Mouse (Mus musculus) cerebellum, adult 2 months (tissue): ENCODE measurements around the gene Mymk.

ENCODE experiments used
- CTCF ChIP-seq: fragments of 200-500 bp; IDR thresholded peaks from 2 replicates; pipeline ENCODE4 v1.5.1; 2011; ENCODE audit warnings: low read depth, mild to moderate bottlenecking, control low read depth, low read length, moderate library complexity, borderline replicate concordance; ENCODE audit not compliant: insufficient read depth
- POLR2A ChIP-seq: fragments of 200-500 bp; IDR thresholded peaks from 2 replicates; pipeline ENCODE4 v1.6.1; 2011; ENCODE audit warnings: low read length, control low read depth, borderline replicate concordance; ENCODE audit not compliant: insufficient read depth

DNA sequence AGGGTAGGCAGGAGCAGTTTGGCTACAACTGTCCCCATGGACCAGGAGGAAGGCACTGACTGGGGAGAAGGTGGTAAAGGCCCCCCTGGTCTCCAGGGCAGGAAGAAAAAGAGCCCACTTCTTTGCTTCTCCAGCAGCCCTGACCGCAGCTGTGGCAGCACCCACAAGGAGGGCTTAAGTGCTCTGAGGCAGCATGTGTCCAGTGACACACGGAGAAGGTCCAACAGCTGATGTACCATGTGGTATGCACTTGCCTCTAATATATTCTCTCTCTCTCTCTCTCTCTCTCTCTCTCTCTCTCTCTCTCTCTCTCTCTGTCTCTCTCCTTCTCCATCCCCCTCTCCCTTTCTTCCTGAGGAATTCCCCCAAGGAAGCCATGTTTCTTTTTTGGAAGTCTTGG, at the start of gene Mymk:
- TF ChIP-seq CTCF: no peak
- TF ChIP-seq POLR2A: no peak
